In genomic region chr11:87276240-87276985, GRCm38 (mm10) we compare ENCODE assay signal across 8 mouse cellular contexts.
DNase-seq lines count a peak whose midpoint lies in the region; ATAC-seq and TF ChIP-seq lines count a peak whose summit lies in the region.

No protein-coding gene starts in this region.

- TF ChIP-seq CTCF in kidney, postnatal 0 days (IDR thresholded peaks at IDR 0.05; ENCODE audit: low read depth), result no peak

- no peaks in the 10 kb centered on the region for H3K4me1 ChIP-seq in kidney, postnatal 0 days (replicated peaks; ENCODE audit: insufficient read depth, low read length)
- H3K4me1 ChIP-seq in hindbrain, embryonic 14.5 days (replicated peaks; ENCODE audit: control insufficient read depth, insufficient read depth, low read length), result peaks cover 21% of the 10 kb centered on the region
- H3K4me1 ChIP-seq in neural tube, embryonic 11.5 days (ENCODE audit: control insufficient read depth, insufficient read depth, low read length), result peaks cover 4% of the 10 kb centered on the region; the same call in 1 of the 2 replicates

- no peak overlapping the region for H3K4me3 ChIP-seq in kidney, postnatal 0 days (replicated peaks; ENCODE audit: low read depth, low read length)
- H3K4me3 ChIP-seq in hindbrain, embryonic 14.5 days (replicated peaks; ENCODE audit: low read length), result no peak overlapping the region
- H3K4me3 ChIP-seq in neural tube, embryonic 11.5 days (ENCODE audit: low read depth, low read length), result no peak overlapping the region

- intact Hi-C loops in gastrocnemius, postnatal 36 days (cut with DNase I), result no loop called here

- peak; percentile 16 for DNase-seq in kidney, postnatal 0 days (ENCODE audit: low spot score)
- no peak for DNase-seq in kidney, adult 11 months
- no peak for DNase-seq in hindbrain, embryonic 14.5 days (ENCODE audit: low spot score)
- DNase-seq in neural tube, embryonic 11.5 days (ENCODE audit: low spot score), result peak; percentile 31
- no peak for DNase-seq in adrenal gland, adult (ENCODE audit: inconsistent age in 2 of 2, low spot score in 1 of 2)
- DNase-seq in gastrocnemius, postnatal 36 days, result no peak
- DNase-seq in cerebellum, adult 9-10 months, result no peak

- H3K9me3 ChIP-seq in kidney, postnatal 0 days (replicated peaks; ENCODE audit: low read length), result no peaks in the 10 kb centered on the region
- H3K9me3 ChIP-seq in hindbrain, embryonic 14.5 days (ENCODE audit: control insufficient read depth, low read length), result no peaks in the 10 kb centered on the region
- H3K9me3 ChIP-seq in neural tube, embryonic 11.5 days (ENCODE audit: control insufficient read depth, low read length), result no peaks in the 10 kb centered on the region

- no peaks in the 10 kb centered on the region for H3K36me3 ChIP-seq in kidney, postnatal 0 days (ENCODE audit: insufficient read depth, low read length)
- no peaks in the 10 kb centered on the region for H3K36me3 ChIP-seq in hindbrain, embryonic 14.5 days (replicated peaks; ENCODE audit: control insufficient read depth, insufficient read depth)
- no peaks in the 10 kb centered on the region for H3K36me3 ChIP-seq in neural tube, embryonic 11.5 days (ENCODE audit: control insufficient read depth, insufficient read depth, low read length)

- no peak overlapping the region for H3K27ac ChIP-seq in kidney, postnatal 0 days
- peak overlapping the region; percentile 34 for H3K27ac ChIP-seq in hindbrain, embryonic 14.5 days
- no peak overlapping the region for H3K27ac ChIP-seq in neural tube, embryonic 11.5 days (ENCODE audit: low read depth, low read length)

- no peak overlapping the region for H3K9ac ChIP-seq in kidney, postnatal 0 days (ENCODE audit: low read depth, low read length)
- no peak overlapping the region for H3K9ac ChIP-seq in hindbrain, embryonic 14.5 days
- H3K9ac ChIP-seq in neural tube, embryonic 11.5 days (ENCODE audit: low read length), result no peak overlapping the region

- no peak for ATAC-seq in kidney, postnatal 0 days (replicated peaks; ENCODE audit: low FRiP score, low read depth)
- ATAC-seq in common myeloid progenitor, adult 5-6 weeks (replicated peaks; ENCODE audit: low read depth, poor library complexity, severe bottlenecking), result peak; percentile 58
- no peak for ATAC-seq in hindbrain, embryonic 14.5 days (ENCODE audit: low FRiP score)
- ATAC-seq in neural tube, embryonic 11.5 days (ENCODE audit: insufficient read depth, low FRiP score, low TSS enrichment), result no peak

- WGBS in kidney, postnatal 0 days, result 17% methylated on average over 5 of the region's 5 CpGs
- 14% methylated on average over 5 of the region's 5 CpGs for WGBS in hindbrain, embryonic 14.5 days
- WGBS in neural tube, embryonic 11.5 days, result 5% methylated on average over 5 of the region's 5 CpGs

- no peaks in the 10 kb centered on the region for H3K27me3 ChIP-seq in kidney, postnatal 0 days (ENCODE audit: insufficient read depth, low read length)
- no peaks in the 10 kb centered on the region for H3K27me3 ChIP-seq in hindbrain, embryonic 14.5 days (ENCODE audit: control insufficient read depth, insufficient read depth, low read length)
- no peaks in the 10 kb centered on the region for H3K27me3 ChIP-seq in neural tube, embryonic 11.5 days (ENCODE audit: control insufficient read depth, insufficient read depth, low read length)

- 0 out of 2 replicates have a peak overlapping the region, but pooled peaks have one; percentile 18 for H3K4me2 ChIP-seq in kidney, postnatal 0 days (ENCODE audit: low read length)
- H3K4me2 ChIP-seq in hindbrain, embryonic 14.5 days (replicated peaks), result no peak overlapping the region
- no peak overlapping the region for H3K4me2 ChIP-seq in neural tube, embryonic 11.5 days (ENCODE audit: low read depth)

Comparison
In these comparisons a context has a peak if more than half of its experiments do, and no peak if none do; other contexts are left out.
1. DNase-seq: peak in kidney, postnatal 0 days (single experiment) and neural tube, embryonic 11.5 days (single experiment); none in kidney, adult 11 months (single experiment), hindbrain, embryonic 14.5 days (single experiment), adrenal gland, adult (0 of 2), gastrocnemius, postnatal 36 days (0 of 2) and cerebellum, adult 9-10 months (single experiment).